8 mouse cellular contexts compared by ENCODE assay signal in genomic region chr6:90704705-90705344, GRCm38 (mm10).
DNase-seq lines count a peak whose midpoint lies in the region; ATAC-seq lines count a peak whose summit lies in the region.

No protein-coding gene starts in this region.

- H3K27me3 ChIP-seq in megakaryocyte, embryonic 14.5 days (replicated peaks): no peaks in the 10 kb centered on the region

- H3K4me3 ChIP-seq in megakaryocyte, embryonic 14.5 days (replicated peaks): peak overlapping the region; percentile 23

- ATAC-seq in megakaryocyte, adult 5-6 weeks (ENCODE audit: poor library complexity, severe bottlenecking): no peak
- peak; percentile 35 for ATAC-seq in erythroid progenitor cell, adult 5-6 weeks (replicated peaks; ENCODE audit: low FRiP score, poor library complexity, severe bottlenecking)

- H3K9me3 ChIP-seq in megakaryocyte, embryonic 14.5 days: no peaks in the 10 kb centered on the region

- H3K36me3 ChIP-seq in megakaryocyte, embryonic 14.5 days (replicated peaks; ENCODE audit: low read length): peaks cover 50% of the 10 kb centered on the region

- DNase-seq in adrenal gland, postnatal 10 days: peak; percentile 76
- DNase-seq in adrenal gland, adult 18-20 months (ENCODE audit: low spot score in 2 of 2): no peak
- peak; percentile 56 for DNase-seq in layer of hippocampus, adult 9-11 months
- DNase-seq in spleen, postnatal 36 days (ENCODE audit: low spot score in 2 of 2): peak; percentile 34 to 63
- DNase-seq in left cerebral cortex, adult 9 months (ENCODE audit: low spot score in 2 of 2): no peak

- peaks cover 99% of the 10 kb centered on the region for H3K4me1 ChIP-seq in megakaryocyte, embryonic 14.5 days

Comparison
In these comparisons a context has a peak if more than half of its experiments do, and no peak if none do; other contexts are left out.
1. DNase-seq: peak in adrenal gland, postnatal 10 days (single experiment), layer of hippocampus, adult 9-11 months (single experiment) and spleen, postnatal 36 days (2 of 2); none in adrenal gland, adult 18-20 months (0 of 2) and left cerebral cortex, adult 9 months (0 of 2).